Mouse (Mus musculus): ENCODE results near the gene Ldlr.

DNA sequence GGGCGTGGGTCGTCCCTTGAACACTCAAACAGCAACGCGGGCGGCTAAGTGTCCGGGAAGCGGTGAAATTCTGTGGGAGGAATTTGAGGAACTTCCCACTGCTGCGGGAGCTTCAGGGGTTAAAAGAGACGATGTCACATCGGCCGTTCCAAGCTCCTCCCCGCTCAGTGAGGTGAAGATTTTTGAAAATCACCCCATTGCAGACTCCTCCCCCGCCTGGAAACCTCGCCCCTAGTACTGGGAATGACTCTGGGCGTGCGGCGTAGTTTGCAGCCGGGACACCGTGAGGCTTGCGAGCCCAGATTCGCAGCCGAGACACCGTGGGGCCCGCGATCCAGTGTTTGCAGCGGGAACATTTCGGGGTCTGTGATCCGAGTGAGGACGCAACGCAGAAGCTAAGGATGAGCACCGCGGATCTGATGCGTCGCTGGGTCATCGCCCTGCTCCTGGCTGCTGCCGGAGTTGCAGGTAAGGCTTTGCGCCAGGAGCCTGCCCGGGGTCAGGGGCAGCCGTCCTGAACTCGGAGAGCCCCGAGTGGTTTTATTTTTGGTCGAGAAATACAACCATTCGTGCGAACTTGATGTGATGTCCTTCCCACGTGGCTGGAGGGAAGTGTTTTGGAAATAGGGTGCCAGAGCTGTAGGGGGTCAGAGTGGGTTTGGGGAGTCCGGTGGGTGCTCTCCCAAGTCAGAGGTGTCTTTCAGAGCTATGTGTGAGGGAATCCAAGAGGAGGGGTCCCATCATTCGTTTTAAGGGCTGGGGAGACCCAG is at the start of gene Ldlr:
- no peak for TF ChIP-seq CTCF (conservative IDR thresholded peaks at IDR 0.05; ENCODE audit: low read length)
- no peak for TF ChIP-seq NANOG (IDR thresholded peaks at IDR 0.05; ENCODE audit: borderline replicate concordance, low read length)
- no peak for TF ChIP-seq POU5F1 (IDR thresholded peaks at IDR 0.05; ENCODE audit: borderline replicate concordance, low read length)

Data from E14TG2a.4 (cell line).